Mouse (Mus musculus) olfactory bulb, adult 2 months (tissue): ENCODE measurements around the gene Sgk2.

Experiments used
- CTCF ChIP-seq: fragments of 200-500 bp; IDR thresholded peaks from 2 replicates; pipeline ENCODE4 v1.5.1; 2012; ENCODE audit warnings: low read depth, mild to moderate bottlenecking, low read length, moderate library complexity; ENCODE audit not compliant: insufficient read depth
- POLR2A ChIP-seq: fragments of 200-500 bp; IDR thresholded peaks from 2 replicates; pipeline ENCODE4 v1.6.1; 2012; ENCODE audit warnings: mild to moderate bottlenecking, low read depth, low read length, moderate library complexity; ENCODE audit not compliant: insufficient read depth

DNA sequence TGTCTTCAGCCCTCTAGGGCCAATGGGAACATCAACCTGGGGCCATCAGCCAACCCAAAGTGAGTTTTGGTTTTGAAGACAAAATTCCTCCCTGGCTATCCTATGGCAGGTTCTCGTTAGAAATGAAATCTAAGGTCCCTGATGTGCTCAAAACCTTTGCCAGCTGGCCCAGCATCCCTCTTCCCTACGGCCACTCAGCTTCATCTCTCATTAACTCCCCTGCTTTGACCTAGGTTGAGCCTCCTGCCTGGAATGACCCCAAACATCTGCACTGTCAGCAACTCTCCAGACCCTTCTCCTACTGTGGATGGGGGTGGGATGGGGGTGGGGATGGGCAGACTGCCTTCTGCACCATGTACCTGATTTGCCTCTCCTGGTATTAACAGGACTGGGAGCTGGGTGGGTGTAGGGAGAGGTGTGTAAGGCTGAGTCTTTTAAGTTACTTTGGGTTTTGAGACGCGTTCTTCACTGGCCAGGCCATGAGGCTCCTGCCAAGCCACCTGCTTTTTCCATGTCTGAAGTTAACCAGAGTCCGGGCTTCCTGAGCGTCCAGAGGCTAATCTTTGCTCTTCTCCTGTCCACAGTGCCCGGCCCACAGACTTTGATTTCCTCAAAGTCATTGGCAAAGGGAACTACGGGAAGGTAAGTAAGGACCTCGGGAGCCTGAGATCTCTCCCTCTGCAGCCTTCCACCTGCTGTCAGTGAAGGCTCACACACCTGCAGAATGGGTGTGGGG lies 6.9 kb downstream of the Sgk2 start:
- TF ChIP-seq CTCF (no peak), POLR2A (no peak)
